Mouse (Mus musculus): ENCODE data around the gene Crym. TPM values are rescaled to one million over a fixed set of nuclear protein-coding genes. Genes with fewer than 3 reads are reported as not detected.

Crym gene
- polyA plus RNA-seq (2012; rRNA removed) = 1.4 and 1.6 TPM in 2 replicates

- no peak for DNase-seq (ENCODE audit: low read depth)
These were observed at the start of gene Crym for GRCm38 (mm10) chr7:120201771-120202170. Gene Crym, minus strand, starts transcription at chr7:120202111.

GRCm38 (mm10) chr7:120241092-120241491, 39.2 kb upstream of the Crym start:
- no peak for DNase-seq (ENCODE audit: low read depth)

GRCm38 (mm10) chr7:120228541-120228940, 26.6 kb upstream of the Crym start:
- no peak for DNase-seq (ENCODE audit: low read depth)

GRCm38 (mm10) chr7:120205989-120206388, 4.1 kb upstream of the Crym start:
- DNase-seq (ENCODE audit: low read depth) = no peak

- no peak for DNase-seq (ENCODE audit: low read depth)
These were observed 1.9 kb upstream of the Crym start, which contains the start of gene Abca14 for GRCm38 (mm10) chr7:120203789-120204188. Gene Abca14, plus strand, starts transcription at chr7:120203961.

- DNase-seq (ENCODE audit: low read depth) = no peak
These were observed 623 bp downstream of the Crym start for GRCm38 (mm10) chr7:120201231-120201744.

- no peak for DNase-seq (ENCODE audit: low read depth)
These were observed 6.7 kb downstream of the Crym start for GRCm38 (mm10) chr7:120195207-120195606.

- no peak for DNase-seq (ENCODE audit: low read depth)
These were observed 9.1 kb downstream of the Crym start for GRCm38 (mm10) chr7:120192816-120193215.

GRCm38 (mm10) chr7:120192207-120192606, 9.7 kb downstream of the Crym start:
- DNase-seq (ENCODE audit: low read depth) = no peak

GRCm38 (mm10) chr7:120190150-120190665, 11.7 kb downstream of the Crym start:
- DNase-seq (ENCODE audit: low read depth) = no peak

GRCm38 (mm10) chr7:120189369-120190149, 12.4 kb downstream of the Crym start:
- DNase-seq (ENCODE audit: low read depth) = no peak

GRCm38 (mm10) chr7:120188946-120189345, 13.0 kb downstream of the Crym start:
- no peak for DNase-seq (ENCODE audit: low read depth)

GRCm38 (mm10) chr7:120182891-120183290, 19.0 kb downstream of the Crym start:
- no peak for DNase-seq (ENCODE audit: low read depth)

- no peak for DNase-seq (ENCODE audit: low read depth)
These were observed 20.3 kb downstream of the Crym start for GRCm38 (mm10) chr7:120181401-120182230.

- no peak for DNase-seq (ENCODE audit: low read depth)
These were observed 21.4 kb downstream of the Crym start for GRCm38 (mm10) chr7:120180547-120180946.

GRCm38 (mm10) chr7:120178935-120179334, 23.0 kb downstream of the Crym start:
- DNase-seq (ENCODE audit: low read depth) = no peak

GRCm38 (mm10) chr7:120177611-120178010, 24.3 kb downstream of the Crym start:
- DNase-seq (ENCODE audit: low read depth) = no peak

- no peak for DNase-seq (ENCODE audit: low read depth)
These were observed 27.0 kb downstream of the Crym start for GRCm38 (mm10) chr7:120174723-120175504.

GRCm38 (mm10) chr7:120173603-120174244, 28.2 kb downstream of the Crym start, which contains the start of gene Anks4b:
Gene Anks4b, plus strand, starts transcription at chr7:120173858.
- no peak for DNase-seq (ENCODE audit: low read depth)

- no peak for DNase-seq (ENCODE audit: low read depth)
These were observed 29.7 kb downstream of the Crym start for GRCm38 (mm10) chr7:120172188-120172700.

All from gonadal fat pad, adult 2 months (tissue).